Mouse (Mus musculus) embryo, embryonic 11.5 days (tissue): ENCODE data around the gene Mug1.
"Not testable (repeated sequence)": the region's sequence is repeated elsewhere in the genome, so short reads cannot be mapped to it uniquely, and the experiment has no call there.

Experiments
- DNase-seq: peaks from one replicate; pipeline ENCODE4 v3.0.0-alpha.2; 2012; ENCODE audit warnings: low read depth, low spot score

The Mug1 gene

GRCm38 (mm10) chr6:121838271-121838670, at the start of gene Mug1:
Gene Mug1, plus strand, starts transcription at chr6:121838541.
- DNase-seq: not testable (repeated sequence)

GRCm38 (mm10) chr6:121828034-121828433, 10.3 kb upstream of the Mug1 start:
- DNase-seq: no peak

- DNase-seq: no peak
Observed at GRCm38 (mm10) chr6:121836361-121836760, 2.0 kb upstream of the Mug1 start.

- no peak for DNase-seq
Observed at GRCm38 (mm10) chr6:121848378-121848777, 10.0 kb downstream of the Mug1 start.
